Mouse (Mus musculus) embryo, embryonic 10.5 days (tissue): ENCODE results near the gene Sh3d19.

ENCODE experiments used
- DNase-seq: peaks from one replicate; pipeline ENCODE4 v3.0.0-alpha.2; 2015; ENCODE audit warnings: low spot score

Sh3d19 gene

DNA sequence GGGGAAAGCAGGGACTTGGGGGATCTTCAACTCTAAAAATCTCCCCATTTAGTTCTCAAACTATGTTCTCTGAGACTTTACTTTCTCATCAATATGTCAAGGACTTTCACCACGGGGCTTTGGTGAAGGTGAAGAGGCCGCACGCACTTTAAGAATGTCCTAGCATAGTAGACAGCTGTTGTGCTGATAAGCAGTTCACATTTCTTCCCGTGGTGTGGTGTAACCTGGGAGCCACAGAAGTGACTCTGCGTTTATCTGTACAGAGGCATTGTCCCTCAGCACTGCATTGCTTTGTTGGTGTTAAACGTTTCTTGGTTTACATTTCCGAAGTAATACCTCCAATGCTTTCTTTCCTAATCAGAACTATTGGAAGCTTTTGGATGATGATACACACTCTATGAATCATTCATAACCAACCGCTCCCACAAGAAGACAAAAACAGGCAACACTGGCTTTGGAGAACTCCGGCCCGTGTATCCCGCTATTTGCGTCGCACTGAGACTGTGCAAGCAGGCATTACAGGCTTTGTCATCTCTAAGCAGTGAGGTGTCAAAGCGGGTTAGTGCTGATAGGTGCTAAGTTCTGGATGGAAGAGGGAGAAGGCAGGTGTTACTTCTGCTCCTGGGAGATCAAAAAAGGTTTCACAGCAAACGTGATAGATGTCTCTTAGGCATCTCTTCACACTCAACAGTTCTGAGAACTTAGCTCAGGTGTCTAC, 57.9 kb downstream of the Sh3d19 start:
- no peak for DNase-seq

GRCm38 (mm10) chr3:86030566-86030965, 59.7 kb downstream of the Sh3d19 start:
- DNase-seq: no peak

DNA sequence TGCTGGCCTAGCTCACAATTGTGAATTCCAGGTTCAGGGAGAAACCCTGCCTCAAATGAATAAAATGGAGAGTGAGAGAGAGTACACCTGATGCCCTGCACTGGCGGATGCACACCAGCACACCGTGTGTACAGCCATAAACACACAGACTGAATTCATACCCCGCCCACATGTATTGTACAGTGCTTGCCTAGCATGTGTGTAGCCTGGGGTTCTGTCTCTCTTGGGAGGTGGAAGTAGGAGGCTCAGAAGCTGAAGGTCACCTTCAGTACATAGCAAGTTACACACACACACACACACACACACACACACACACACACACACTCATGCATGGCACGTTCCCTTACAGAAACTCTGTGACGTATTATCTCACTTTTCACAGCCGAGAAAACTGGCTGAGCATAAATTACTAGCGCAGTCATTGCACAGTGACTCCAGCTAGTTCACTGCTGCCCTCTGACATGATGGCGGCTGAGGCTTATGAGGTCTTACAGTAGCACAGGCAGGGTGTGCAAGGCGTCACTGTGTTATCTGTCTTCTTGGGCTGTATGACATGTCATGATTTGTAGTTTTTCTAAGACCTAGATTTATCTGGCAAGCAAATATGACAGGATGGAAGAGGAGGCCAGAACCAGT, 62.7 kb downstream of the Sh3d19 start:
- no peak for DNase-seq

DNA sequence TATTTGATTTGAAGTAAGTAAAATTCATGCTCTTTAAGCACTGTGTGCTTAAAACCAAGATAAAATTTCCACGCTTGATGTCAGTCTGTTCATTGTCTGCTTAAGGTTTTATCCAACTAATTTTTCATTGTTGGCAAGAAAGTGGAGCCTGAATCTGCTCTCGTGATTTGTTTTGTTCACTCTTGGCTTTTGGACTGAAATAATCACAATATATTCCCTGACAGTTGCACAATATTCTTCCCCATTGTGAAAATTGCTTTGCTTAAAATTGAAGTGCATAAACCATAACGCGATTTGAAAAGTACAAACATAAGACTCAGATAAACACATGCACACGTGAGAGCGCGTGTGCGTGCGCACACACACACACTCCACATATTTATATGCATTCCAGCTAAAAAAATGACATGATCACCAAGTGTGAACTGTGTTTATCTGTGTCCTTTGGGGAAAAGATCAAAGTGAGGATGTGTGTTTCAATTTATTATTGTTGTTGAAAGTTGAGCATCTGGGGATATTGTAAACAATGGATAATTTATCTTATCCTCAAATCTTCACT, 67.1 kb downstream of the Sh3d19 start:
- no peak for DNase-seq

- DNase-seq: no peak
Measured at GRCm38 (mm10) chr3:86038648-86039047, 67.7 kb downstream of the Sh3d19 start.

DNA sequence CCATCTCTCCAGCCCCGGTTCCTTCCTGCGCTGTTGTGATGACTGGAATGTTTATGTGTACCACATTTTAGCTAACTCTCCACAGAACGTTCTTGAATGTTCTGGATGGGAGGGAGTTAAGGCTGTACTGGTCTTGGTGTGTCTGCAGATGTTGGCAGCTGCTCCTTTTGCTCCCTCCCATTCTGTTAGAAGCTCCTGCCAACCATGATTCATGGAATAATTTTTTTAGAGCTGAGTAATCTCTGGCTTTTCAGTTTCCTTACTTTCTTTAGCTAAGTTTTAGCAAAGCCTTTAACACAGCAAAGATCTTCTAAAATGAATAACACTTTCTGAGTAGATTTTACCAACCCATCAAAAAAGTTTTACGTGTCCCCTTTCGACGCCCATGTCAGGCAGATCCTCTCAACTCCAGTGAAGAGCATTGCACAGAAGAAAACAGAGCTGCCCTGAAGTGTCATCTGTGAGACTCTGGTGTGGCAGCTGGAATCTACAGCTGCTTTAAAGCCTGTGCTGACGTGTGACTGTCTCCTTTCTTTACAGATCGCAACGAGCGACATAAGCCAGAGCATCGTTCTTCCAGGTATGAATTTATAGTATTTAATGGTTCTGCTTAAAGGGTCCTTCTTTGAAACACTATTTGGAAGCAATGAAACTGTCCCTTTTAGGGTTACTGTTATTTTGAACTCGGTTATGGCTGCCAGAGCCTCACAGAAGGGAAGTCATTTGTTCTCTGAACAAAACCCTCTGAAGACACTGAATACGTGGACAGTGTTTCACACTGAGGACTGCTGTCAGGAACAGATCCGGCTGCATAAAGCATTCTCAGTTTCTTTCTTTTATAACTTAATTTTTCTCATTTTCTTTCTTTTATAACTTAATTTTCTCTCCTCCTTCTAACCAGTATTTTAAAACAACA, 69.6 kb downstream of the Sh3d19 start:
- no peak for DNase-seq

DNA sequence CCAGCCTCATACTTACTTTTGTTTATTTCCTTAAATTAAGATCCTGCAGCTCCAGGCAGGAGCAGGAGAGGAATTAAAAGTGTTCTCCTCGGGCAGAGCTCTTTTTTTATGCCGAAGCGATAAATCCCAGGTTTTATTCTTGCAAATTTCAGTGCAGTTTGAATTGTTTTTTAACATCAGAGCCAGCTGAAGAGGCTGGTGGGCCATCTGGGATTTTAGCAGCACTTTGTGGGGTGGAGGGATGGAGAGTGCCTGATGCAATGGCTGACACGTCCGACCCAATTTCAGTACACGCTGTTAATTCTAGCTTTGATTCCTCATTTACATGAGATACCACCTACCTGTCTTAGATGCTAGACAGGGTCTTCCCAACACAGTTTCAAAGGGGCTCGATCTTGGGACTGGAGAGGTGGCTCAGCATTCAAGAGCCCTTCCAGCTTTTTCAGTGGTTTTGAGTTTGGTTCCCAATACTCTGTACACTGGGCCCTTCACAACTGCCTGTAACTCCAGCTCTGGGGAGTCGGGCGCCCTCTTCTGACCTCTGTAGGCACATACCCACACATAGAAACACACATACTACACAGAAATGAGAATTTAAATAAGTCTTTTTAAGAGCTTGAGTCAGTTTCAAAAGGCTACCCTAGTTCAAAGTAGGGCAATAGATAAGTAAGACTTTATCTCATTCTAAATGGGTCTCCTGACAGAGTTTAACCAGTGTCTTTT, 76.9 kb downstream of the Sh3d19 start:
- no peak for DNase-seq

DNA sequence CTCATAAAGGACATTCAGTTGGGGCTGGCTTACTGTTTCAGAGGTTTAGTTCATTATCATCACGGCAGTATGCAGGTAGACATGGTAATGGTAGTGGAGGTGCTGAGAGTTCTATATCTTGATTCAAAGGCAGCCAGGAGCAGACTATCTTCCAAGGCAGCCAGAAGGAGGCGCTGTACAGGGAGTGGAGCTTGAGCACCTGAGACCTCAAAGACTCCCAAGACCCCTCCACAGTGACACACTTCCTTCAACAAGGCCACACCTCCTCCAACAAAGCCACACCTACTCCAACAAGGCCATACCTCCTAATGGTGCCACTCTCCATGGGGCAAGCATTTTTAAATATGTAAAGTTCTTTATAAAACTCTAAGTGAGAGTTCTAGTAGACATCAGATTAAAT, 78.1 kb downstream of the Sh3d19 start:
- DNase-seq: no peak

- DNase-seq: no peak
Measured at GRCm38 (mm10) chr3:86056678-86057077, 85.8 kb downstream of the Sh3d19 start.

GRCm38 (mm10) chr3:86057436-86058095, 86.7 kb downstream of the Sh3d19 start:
- no peak for DNase-seq

DNA sequence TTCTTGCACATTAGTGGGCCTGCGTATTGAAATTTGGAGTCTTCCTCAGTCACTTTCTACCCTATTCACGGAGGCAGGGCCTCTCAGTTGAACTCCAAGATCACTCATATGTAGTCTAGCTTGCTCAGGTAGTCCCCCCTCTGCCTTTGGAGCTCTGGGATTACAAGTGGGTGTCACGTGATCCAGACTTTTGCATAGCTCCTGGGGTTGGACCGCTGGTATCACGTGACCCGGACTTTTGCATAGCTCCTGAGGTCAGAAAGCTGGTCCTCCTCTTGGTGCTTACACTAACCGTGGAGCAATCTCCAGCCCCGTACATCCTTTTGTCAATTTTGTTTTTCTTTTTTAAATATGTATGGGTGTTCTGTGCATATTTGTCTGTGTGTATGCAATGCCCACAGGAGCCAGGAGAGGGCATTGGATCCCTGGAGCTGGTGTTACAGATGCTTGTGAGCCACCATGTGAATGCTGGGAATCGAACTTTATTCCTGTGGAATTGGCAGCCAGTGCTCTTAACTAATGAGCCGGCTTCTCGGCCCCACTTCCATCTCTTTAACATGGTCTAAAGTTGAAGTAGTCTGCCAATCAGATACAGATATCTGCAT, 98.8 kb downstream of the Sh3d19 start:
- DNase-seq: no peak

- no peak for DNase-seq
Measured at GRCm38 (mm10) chr3:86070799-86071198, 99.9 kb downstream of the Sh3d19 start.

DNA sequence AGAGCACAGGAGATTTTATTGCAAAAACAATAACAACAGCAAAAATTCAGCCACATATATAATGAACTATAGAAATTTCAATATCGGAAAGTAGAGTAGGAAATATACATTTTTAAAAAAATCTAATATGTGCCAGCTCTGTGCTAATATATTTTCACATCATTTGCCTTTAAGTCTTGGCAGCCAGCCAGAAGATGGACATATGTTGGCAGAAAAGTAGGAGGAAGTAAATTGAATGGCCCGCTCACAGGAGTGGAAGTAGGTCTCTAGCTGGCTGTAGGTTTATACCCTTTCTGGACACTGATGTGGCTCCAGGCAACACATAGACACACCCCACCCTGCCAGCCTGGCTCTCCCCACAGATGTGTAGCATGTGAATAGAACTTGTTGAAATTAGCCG, 101.2 kb downstream of the Sh3d19 start:
- DNase-seq: no peak

DNA sequence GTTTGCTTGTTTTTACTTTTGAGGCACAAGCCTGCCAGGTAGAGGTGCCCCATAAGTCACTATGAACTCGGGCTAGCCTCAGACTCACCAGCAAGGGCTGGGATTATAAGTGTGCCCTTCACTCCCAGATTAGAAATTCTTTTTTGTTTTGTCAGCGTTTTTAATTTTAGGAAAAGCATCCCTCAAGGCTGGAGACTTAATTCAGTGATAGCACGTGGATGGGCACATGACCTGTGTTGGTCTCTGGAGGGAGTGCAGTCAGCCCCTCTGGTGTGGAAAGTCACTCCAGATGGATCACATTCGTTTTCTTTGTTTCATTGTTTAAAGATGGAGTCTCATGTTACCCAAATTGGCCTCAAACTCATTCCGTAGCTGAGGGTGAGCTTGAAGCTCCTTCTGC, 102.0 kb downstream of the Sh3d19 start:
- no peak for DNase-seq

DNA sequence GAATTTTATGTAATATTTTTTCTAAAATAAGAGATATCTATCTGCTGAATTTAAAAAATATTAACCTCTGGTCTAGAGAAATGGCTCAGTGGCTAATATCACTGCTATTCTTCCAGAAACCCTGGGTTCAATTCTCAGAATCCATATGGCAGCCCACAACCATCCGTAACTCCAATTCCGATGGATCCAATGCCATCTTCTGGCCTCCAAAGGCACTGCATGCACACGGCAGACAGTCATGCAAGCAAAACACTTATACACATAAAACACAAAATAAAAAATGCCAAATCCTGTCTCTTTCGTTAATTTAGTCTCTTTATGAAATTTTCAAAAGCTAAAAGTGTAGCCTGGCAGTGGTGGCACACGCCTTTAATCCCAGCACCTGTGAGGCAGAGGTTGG, 104.7 kb downstream of the Sh3d19 start:
- DNase-seq: no peak

DNA sequence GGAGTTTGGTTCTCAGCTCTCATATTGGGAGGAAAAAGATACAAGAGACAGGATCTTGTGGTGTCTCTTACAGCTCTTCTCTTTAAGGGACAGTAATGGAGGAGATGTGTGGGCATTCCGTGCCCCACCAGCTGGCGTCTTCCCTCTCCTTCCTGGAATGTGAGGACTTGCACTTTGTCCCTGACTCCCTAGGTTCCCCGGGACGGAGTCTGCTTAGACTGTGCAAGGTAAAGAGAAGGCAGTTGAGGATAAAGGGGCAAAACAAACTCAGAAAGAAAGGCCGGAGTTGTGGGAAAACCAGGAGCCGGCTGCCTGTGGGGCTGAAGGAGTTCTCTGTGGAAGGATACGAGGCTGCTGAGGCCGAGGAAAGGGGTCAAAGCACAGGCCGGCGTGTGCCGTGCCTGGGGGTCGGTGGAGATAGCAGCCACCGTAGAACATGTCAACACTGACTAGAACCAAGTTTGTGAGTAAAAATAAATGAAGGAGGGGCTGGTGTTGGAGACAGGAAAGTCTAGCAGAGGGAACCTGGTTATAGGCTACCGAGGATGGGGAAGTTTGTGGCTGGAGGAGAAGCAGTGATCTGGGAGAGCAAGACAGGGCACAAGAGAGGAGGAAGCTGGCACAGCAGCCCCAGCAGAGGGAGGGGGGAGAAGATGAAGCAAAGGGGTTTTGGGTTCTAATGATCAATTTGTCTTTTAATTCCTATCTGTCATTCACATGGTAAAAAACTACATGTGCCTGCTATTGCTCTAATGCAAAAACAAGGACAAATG, 105.8 kb downstream of the Sh3d19 start:
- no peak for DNase-seq

DNA sequence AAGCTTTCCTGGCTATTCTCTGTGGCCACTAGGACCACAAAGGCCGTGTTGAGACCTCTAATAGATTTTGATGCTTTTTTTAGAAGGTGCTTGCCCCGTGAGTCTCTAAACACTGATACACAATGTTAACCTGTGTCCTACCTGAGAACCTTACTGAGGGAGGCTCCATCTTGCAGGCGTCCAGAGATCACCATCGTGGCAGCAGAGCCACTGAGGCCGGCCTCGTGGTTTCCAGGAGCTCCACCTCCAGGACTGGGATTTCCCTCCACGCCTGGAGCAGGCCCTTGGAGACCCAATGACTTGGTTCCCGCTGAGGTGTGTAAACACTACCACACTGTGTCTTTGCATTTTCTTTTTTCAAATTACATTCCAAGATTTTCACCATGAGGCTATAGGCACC, 112.1 kb downstream of the Sh3d19 start:
- no peak for DNase-seq

GRCm38 (mm10) chr3:86085001-86085400, 114.1 kb downstream of the Sh3d19 start:
- DNase-seq: no peak

DNA sequence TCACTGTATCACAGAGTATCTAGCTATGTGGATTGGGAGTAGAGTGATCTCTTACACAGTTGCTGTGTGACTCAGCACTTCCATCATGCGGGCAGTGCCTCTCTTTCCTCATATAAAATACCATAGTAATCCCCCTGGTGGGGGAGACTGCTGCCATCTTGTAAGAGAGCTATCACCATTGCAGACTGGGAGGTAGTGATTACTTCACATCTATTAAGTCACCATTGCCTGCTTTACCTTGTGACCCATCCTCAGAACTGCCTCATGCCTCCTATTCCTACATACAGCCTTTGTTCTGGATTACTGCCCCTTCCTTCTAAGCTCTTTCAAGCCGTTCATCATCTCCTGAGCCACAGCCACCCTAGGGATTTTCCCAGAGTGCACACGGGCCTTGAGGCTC, 117.0 kb downstream of the Sh3d19 start:
- no peak for DNase-seq

- no peak for DNase-seq
Measured at GRCm38 (mm10) chr3:86093213-86093845, 122.4 kb downstream of the Sh3d19 start.
